Mouse (Mus musculus) heart, embryonic 16.5 days (tissue): ENCODE results near the gene 4930455H04Rik. TPM values are rescaled to one million over a fixed set of nuclear protein-coding genes. Genes with fewer than 3 reads are reported as not detected.

ENCODE experiments used
- ATAC-seq: fragments of 200-750 bp; cut with Nextera tagmentation; replicated peaks from 2 replicates; pipeline ENCODE4 v1.8.0; 2017; ENCODE audit warnings: moderate number of reproducible peaks; ENCODE audit not compliant: insufficient read depth, low FRiP score; ENCODE audit errors: extremely low read depth
- H3K27ac ChIP-seq: fragments of 300-500 bp; sonication (generic); 2 replicates; pipeline ENCODE4 v1.5.1; 2014; ENCODE audit warnings: mild to moderate bottlenecking, low read length, control low read depth, moderate library complexity
- H3K27me3 ChIP-seq: fragments of 300-500 bp; sonication (generic); 2 replicates; pipeline ENCODE4 v1.6.1; 2014; ENCODE audit warnings: low read length, mixed read lengths; ENCODE audit not compliant: control insufficient read depth, insufficient read depth
- H3K36me3 ChIP-seq: fragments of 300-500 bp; sonication (generic); 2 replicates; pipeline ENCODE4 v1.6.1; 2014; ENCODE audit not compliant: control insufficient read depth, insufficient read depth
- H3K4me1 ChIP-seq: fragments of 300-500 bp; sonication (generic); 2 replicates; pipeline ENCODE4 v1.6.1; 2014; ENCODE audit warnings: low read length, mixed read lengths; ENCODE audit not compliant: control insufficient read depth, insufficient read depth
- H3K4me2 ChIP-seq: fragments of 300-500 bp; sonication (generic); 2 replicates; pipeline ENCODE4 v1.6.1; 2014; ENCODE audit warnings: low read depth, mild to moderate bottlenecking, control low read depth, low read length
- H3K4me3 ChIP-seq: fragments of 300-500 bp; sonication (generic); 2 replicates; pipeline ENCODE4 v1.5.1; 2014; ENCODE audit warnings: mild to moderate bottlenecking, control low read depth, low read length
- H3K9ac ChIP-seq: fragments of 300-500 bp; sonication (generic); 2 replicates; pipeline ENCODE4 v1.6.1; 2014; ENCODE audit warnings: low read length, control low read depth
- H3K9me3 ChIP-seq: fragments of 300-500 bp; sonication (generic); replicated peaks from 2 replicates; pipeline ENCODE4 v1.6.1; 2016; ENCODE audit warnings: low read length; ENCODE audit not compliant: control insufficient read depth
- WGBS: fragments of 180-500 bp; shearing (Covaris S2); extraction: QIAGEN DNeasy Blood & Tissue Kit; methylation state at CpG from one replicate; pipeline ENCODE4 v1.1.7; 2014; 5-methylcytosine and 5-hydroxymethylcytosine counted together
- polyA plus RNA-seq: library from polyadenylated mRNA; unstranded; fragments of >200 nt; fragmentation: Nextera tagmentation; extraction: Ambion mirVana; gene quantifications from 2 replicates; pipeline ENCODE4 v1.2.1, GENCODE M21; 2015

Gene 4930455H04Rik
- polyA plus RNA-seq, 1 experiment from 2014 or later = 0.14 TPM

- H3K27me3 ChIP-seq = no peaks in the 10 kb centered on the region
- H3K36me3 ChIP-seq = no peaks in the 10 kb centered on the region
- H3K9ac ChIP-seq = no peak overlapping the region
- H3K4me1 ChIP-seq = peaks cover 4% of the 10 kb centered on the region
- no peak overlapping the region for H3K4me3 ChIP-seq
- WGBS = 77% methylated on average over 15 of the region's 15 CpGs
- H3K9me3 ChIP-seq = no peaks in the 10 kb centered on the region
- no peak for ATAC-seq
- no peak overlapping the region for H3K4me2 ChIP-seq
- H3K27ac ChIP-seq = no peak overlapping the region
These were observed 6.5 kb upstream of the 4930455H04Rik start for GRCm38 (mm10) chr3:116961354-116962142.

GRCm38 (mm10) chr3:116963213-116963612, 4.9 kb upstream of the 4930455H04Rik start:
- Histone ChIP-seq H3K4me2 (no peak overlapping the region), H3K36me3 (no peaks in the 10 kb centered on the region), H3K4me3 (no peak overlapping the region), H3K27me3 (no peaks in the 10 kb centered on the region), H3K9me3 (no peaks in the 10 kb centered on the region), H3K9ac (no peak overlapping the region), H3K4me1 (peaks cover 4% of the 10 kb centered on the region), H3K27ac (peak overlapping the region; percentile 21; the same call in 1 of the 2 replicates)
- WGBS = 36% methylated on average over 4 of the region's 4 CpGs
- ATAC-seq = peak; percentile 65

GRCm38 (mm10) chr3:116964426-116964825, 3.6 kb upstream of the 4930455H04Rik start:
- Histone ChIP-seq H3K9me3 (no peaks in the 10 kb centered on the region), H3K9ac (no peak overlapping the region), H3K27me3 (no peaks in the 10 kb centered on the region), H3K36me3 (no peaks in the 10 kb centered on the region), H3K27ac (peak overlapping the region; percentile 73), H3K4me2 (no peak overlapping the region), H3K4me3 (no peak overlapping the region), H3K4me1 (peaks cover 4% of the 10 kb centered on the region)
- ATAC-seq = no peak
- 73% methylated on average over 9 of the region's 9 CpGs for WGBS

GRCm38 (mm10) chr3:116966225-116966624, 1.8 kb upstream of the 4930455H04Rik start:
- peak; percentile 71 for ATAC-seq
- Histone ChIP-seq H3K9ac (no peak overlapping the region), H3K4me1 (peaks cover 4% of the 10 kb centered on the region), H3K9me3 (no peaks in the 10 kb centered on the region), H3K4me3 (no peak overlapping the region), H3K4me2 (peak overlapping the region; percentile 53), H3K36me3 (no peaks in the 10 kb centered on the region), H3K27ac (no peak overlapping the region), H3K27me3 (no peaks in the 10 kb centered on the region)
- 15% methylated on average over 4 of the region's 4 CpGs for WGBS

- H3K9me3 ChIP-seq = no peaks in the 10 kb centered on the region
- H3K9ac ChIP-seq = peak overlapping the region; percentile 68
- H3K4me2 ChIP-seq = peak overlapping the region; percentile 53
- peak overlapping the region; percentile 38 for H3K4me3 ChIP-seq
- no peaks in the 10 kb centered on the region for H3K36me3 ChIP-seq
- peak; percentile 55; the same call in 1 of the 2 replicates for ATAC-seq
- WGBS = 42% methylated on average over 6 of the region's 6 CpGs
- peaks cover 4% of the 10 kb centered on the region for H3K4me1 ChIP-seq
- no peaks in the 10 kb centered on the region for H3K27me3 ChIP-seq
- H3K27ac ChIP-seq = peak overlapping the region; percentile 79
These were observed 1.3 kb upstream of the 4930455H04Rik start for GRCm38 (mm10) chr3:116966800-116967199.

GRCm38 (mm10) chr3:116967436-116967835, 631 bp upstream of the 4930455H04Rik start:
- Histone ChIP-seq H3K4me1 (peaks cover 4% of the 10 kb centered on the region), H3K9ac (peak overlapping the region; percentile 68), H3K4me3 (peak overlapping the region; percentile 38), H3K36me3 (no peaks in the 10 kb centered on the region), H3K9me3 (no peaks in the 10 kb centered on the region), H3K4me2 (peak overlapping the region; percentile 53; the same call in 1 of the 2 replicates), H3K27ac (peak overlapping the region; percentile 79), H3K27me3 (no peaks in the 10 kb centered on the region)
- 69% methylated on average over 6 of the region's 6 CpGs for WGBS
- ATAC-seq = no peak

GRCm38 (mm10) chr3:116968540-116968997, 502 bp downstream of the 4930455H04Rik start, which contains the start of gene Palmd:
Gene Palmd, minus strand, starts transcription at chr3:116968987.
- H3K36me3 ChIP-seq = no peaks in the 10 kb centered on the region
- H3K27ac ChIP-seq = peak within 1 kb of the TSS; percentile 86
- peak within 1 kb of the TSS; percentile 62 for H3K4me3 ChIP-seq
- H3K27me3 ChIP-seq = no peaks in the 10 kb centered on the region
- WGBS = 6% methylated on average over 17 of the region's 17 CpGs
- peaks cover 4% of the 10 kb centered on the region for H3K4me1 ChIP-seq
- peak within 1 kb of the TSS; percentile 68 for H3K9ac ChIP-seq
- peak; percentile 74 for ATAC-seq
- peak within 1 kb of the TSS; percentile 75 for H3K4me2 ChIP-seq
- H3K9me3 ChIP-seq = no peaks in the 10 kb centered on the region

GRCm38 (mm10) chr3:116969003-116969402, 936 bp downstream of the 4930455H04Rik start:
- Histone ChIP-seq H3K9me3 (no peaks in the 10 kb centered on the region), H3K4me1 (peaks cover 4% of the 10 kb centered on the region), H3K36me3 (no peaks in the 10 kb centered on the region), H3K27me3 (no peaks in the 10 kb centered on the region), H3K4me2 (peak overlapping the region; percentile 75), H3K4me3 (peak overlapping the region; percentile 62), H3K27ac (peak overlapping the region; percentile 86), H3K9ac (peak overlapping the region; percentile 68)
- ATAC-seq = no peak
- WGBS = 21% methylated on average over 4 of the region's 5 CpGs

GRCm38 (mm10) chr3:116969786-116970185, 1.7 kb downstream of the 4930455H04Rik start:
- Histone ChIP-seq H3K27ac (no peak overlapping the region), H3K4me2 (no peak overlapping the region), H3K4me3 (no peak overlapping the region), H3K27me3 (no peaks in the 10 kb centered on the region), H3K4me1 (no peaks in the 10 kb centered on the region; the same call in 1 of the 2 replicates), H3K9me3 (no peaks in the 10 kb centered on the region), H3K9ac (no peak overlapping the region), H3K36me3 (no peaks in the 10 kb centered on the region)
- ATAC-seq = no peak
- 81% methylated on average over 5 of the region's 5 CpGs for WGBS
